Mouse (Mus musculus): ENCODE measurements around the gene Dnajc11.

DNA sequence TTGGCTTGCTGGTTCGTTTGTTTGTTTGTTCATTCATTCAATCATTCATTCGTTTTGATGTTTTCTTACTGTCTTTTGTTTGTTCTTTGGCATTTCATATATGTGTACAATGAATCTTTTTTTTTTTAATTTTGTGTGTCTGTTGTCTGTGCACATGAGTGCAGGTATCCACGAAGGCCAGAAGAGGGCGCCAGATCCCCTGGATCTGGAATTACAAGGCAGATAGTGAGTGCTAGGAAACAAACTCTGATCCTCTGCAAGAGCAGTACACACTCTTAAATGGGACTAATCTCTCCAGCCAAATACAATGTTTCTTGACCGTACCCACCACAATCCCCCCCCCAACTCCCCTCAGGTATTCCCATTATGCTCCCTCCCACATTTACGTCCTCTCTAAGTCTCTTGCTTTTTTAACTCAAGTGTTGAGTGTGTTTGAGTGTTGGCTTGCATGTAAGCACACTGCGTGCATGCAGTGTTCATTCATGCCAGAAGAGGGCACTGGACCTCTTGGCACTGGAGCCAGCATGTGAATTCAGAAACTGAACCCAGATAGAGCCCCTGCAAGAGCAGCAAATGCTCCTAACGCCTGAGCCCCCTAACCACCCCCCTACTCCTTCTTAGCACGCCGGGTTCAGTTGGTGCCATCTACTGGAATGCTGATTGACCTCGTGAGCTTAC is 33.6 kb upstream of the Dnajc11 start:
- TF ChIP-seq POLR2A (IDR thresholded peaks at IDR 0.05; ENCODE audit: low read depth, low read length) (no peak), CTCF (IDR thresholded peaks at IDR 0.05; ENCODE audit: borderline replicate concordance, insufficient read depth, low read length) (peak; percentile 35; the same call in 1 of the 2 replicates)
